Mouse (Mus musculus): Measurements from ENCODE around the gene Lcn4.

- TF ChIP-seq EP300 (IDR thresholded peaks at IDR 0.05; ENCODE audit: insufficient read depth, low read depth, low read length) (no peak), CTCF (IDR thresholded peaks at IDR 0.05; ENCODE audit: low read depth, low read length) (no peak), POLR2A (IDR thresholded peaks at IDR 0.05; ENCODE audit: insufficient read depth, low read length) (no peak)
Measured at GRCm38 (mm10) chr2:26668746-26669145, 2.3 kb downstream of the Lcn4 start.

Data from ES-Bruce4 (cell line).